Mouse (Mus musculus): ENCODE measurements around the gene Magi1.

DNA sequence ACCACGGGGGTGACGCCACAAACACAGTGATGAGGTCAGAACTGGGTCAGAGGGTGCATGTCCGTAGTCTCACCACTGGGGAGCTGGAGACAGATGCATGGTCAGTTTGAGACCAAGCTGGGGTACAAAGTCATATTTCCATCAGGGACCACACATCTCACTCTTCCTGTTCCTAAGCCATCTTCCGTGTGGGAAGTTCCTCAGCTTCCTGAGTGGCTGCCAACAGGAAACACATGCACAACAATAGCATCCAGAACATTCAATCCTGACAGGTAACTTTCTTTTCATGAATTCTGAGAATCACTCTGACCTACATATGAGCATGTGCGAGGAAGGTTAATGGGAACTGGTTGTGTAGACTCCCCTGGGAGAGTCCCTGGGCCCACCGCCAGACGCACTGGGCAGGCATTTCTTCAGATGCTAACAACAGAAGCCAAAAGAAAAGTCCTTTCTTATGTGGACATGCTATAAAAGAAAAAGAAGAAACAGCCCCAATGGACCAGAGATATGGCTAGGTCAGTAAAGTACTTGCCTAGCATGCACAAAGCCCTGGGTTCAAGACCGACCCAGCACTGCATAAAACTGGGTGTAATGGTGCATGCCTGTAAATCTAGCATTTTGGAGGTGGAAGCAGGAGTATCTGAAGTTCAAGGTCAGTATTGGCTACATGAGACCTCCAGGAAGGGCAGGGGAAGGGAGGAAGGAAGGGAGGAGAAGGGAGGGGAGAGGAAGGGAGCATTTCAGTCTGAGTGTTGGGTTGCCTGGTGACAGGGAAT lies 138.1 kb downstream of the Magi1 start:
- TF ChIP-seq POLR2A (IDR thresholded peaks at IDR 0.05; ENCODE audit: borderline replicate concordance, extremely low read depth, insufficient read depth, insufficient read length, poor library complexity, severe bottlenecking) = no peak
- TF ChIP-seq CTCF (IDR thresholded peaks at IDR 0.05; ENCODE audit: borderline replicate concordance, extremely low read depth, insufficient read depth, insufficient read length) = no peak

Measured in brain, embryonic 14.5 days (tissue).